Mouse (Mus musculus) E14TG2a.4 (cell line): ENCODE measurements at regions not wholly inside any gene's neighbourhood (a gene's known extent, or its start where the extent isn't known, plus 50 kb on each side); places are given as distances from the start of the nearest gene placed in this dataset.

Source experiments
- CTCF ChIP-seq: conservative IDR thresholded peaks from 2 replicates; pipeline ENCODE4 v1.5.1; 2014; ENCODE audit warnings: low read length
- POU5F1 ChIP-seq: IDR thresholded peaks from 2 replicates; pipeline ENCODE4 v1.6.1; 2014; ENCODE audit warnings: low read length, borderline replicate concordance

- no peak for TF ChIP-seq CTCF
- TF ChIP-seq POU5F1: no peak
These were observed 323.1 kb upstream of the Npvf start for GRCm38 (mm10) chr6:50977381-50977780.
